Mouse (Mus musculus) cerebellum, adult 18-20 months (tissue): ENCODE data around the gene Cdc34.

Source experiments
- DNase-seq, 2 experiments: peaks; one replicate each; pipeline ENCODE4 v3.0.0; 2021

Cdc34 gene

GRCm38 (mm10) chr10:79717640-79718357 lies 35.8 kb downstream of the Cdc34 start:
- peak in 1 of 2 experiments; percentile 63 for DNase-seq

- no peak for DNase-seq
These were observed 39.1 kb downstream of the Cdc34 start for GRCm38 (mm10) chr10:79721089-79721488.

- DNase-seq = no peak
These were observed 41.1 kb downstream of the Cdc34 start for GRCm38 (mm10) chr10:79723047-79723446.

GRCm38 (mm10) chr10:79723692-79724091 lies 41.7 kb downstream of the Cdc34 start:
- DNase-seq = no peak

GRCm38 (mm10) chr10:79726090-79726489 lies 44.1 kb downstream of the Cdc34 start:
- peak; percentile 58 to 67 for DNase-seq

GRCm38 (mm10) chr10:79728323-79729249 lies 46.6 kb downstream of the Cdc34 start:
- DNase-seq = no peak

- no peak for DNase-seq
These were observed 47.5 kb downstream of the Cdc34 start for GRCm38 (mm10) chr10:79729357-79729965.

- DNase-seq = peak; percentile 49 to 60
These were observed 50.5 kb downstream of the Cdc34 start for GRCm38 (mm10) chr10:79732500-79732899.

GRCm38 (mm10) chr10:79733847-79734246 lies 51.9 kb downstream of the Cdc34 start:
- no peak for DNase-seq

- DNase-seq = no peak
These were observed 53.4 kb downstream of the Cdc34 start for GRCm38 (mm10) chr10:79735361-79735760.

GRCm38 (mm10) chr10:79736706-79737105 lies 54.7 kb downstream of the Cdc34 start:
- DNase-seq = peak in 1 of 2 experiments; percentile 54
